Mouse (Mus musculus) T-helper 17 cell (primary cell): Measurements from ENCODE around the gene Pld6.

ENCODE experiments used
- in situ Hi-C, 2 experiments: fragments of 300-600 bp; cut with MboI, MseI; formaldehyde crosslinking; loops; 1 replicate in 1 of 2; 2 replicates in 1 of 2; pipeline ENCODE4 v1.15.1; 2025; ENCODE audit warnings: high pct_unique_total_duplicates in 2 of 2

The Pld6 gene

DNA sequence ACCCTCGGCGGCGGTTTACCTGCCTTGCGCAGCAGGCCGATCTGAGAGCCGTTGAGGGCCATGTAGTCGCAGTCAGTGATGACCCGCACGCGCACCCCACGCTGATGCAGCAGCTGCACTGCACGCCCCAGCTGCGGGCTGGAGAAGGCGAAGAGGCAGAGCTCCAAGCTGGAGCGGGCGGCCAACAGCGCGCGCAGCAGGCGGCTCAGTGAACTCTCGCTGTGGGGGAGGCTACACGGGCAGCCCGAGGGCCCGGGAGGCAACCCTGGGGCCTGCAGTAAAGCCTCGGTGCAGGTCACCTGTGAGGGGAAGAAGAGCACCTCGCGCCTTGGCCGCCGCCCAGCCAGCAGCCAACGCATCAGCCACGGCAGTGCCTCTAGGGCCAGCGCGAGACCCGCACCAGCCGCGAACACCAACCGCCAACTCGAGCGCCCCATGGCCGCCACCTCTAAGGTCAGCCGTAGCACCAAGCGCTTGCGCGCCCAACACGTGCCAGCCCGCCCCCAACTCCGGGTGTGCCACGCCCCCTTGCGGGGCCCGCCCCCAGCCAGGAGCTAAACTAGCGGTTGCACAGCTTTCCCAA, at the start of gene Pld6:
Pld6 (minus strand) TSS at position 447 of the 583 bp plus-strand sequence.
- in situ Hi-C loops: loop anchor here in 1 of 2 experiments (10.0 kb wide), 1 partner anchor 1108 kb away; no protein-coding TSS in a partner anchor

- in situ Hi-C loops: no loop called here
Observed at GRCm38 (mm10) chr11:59821625-59822024, 34.2 kb upstream of the Pld6 start.

DNA sequence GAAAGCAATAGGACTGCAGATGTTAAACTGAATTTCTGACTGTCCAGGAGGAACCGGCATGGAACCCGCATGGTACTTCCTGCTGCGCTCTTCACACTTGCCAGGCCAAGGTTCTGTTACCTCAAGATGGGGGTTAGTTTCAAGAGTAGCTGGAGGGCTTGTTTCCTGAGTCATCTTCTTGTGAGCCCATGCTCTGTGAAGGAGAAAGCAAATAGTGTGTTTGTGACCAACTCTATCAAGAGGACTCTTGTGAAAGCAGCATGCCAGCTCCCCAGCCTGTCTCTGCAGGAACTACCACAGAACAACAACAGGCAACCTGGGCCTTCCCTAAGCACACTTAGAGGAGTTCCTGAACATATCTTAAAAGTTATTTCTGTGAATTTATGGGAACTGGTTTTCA, 30.5 kb upstream of the Pld6 start:
- in situ Hi-C loops: no loop called here

DNA sequence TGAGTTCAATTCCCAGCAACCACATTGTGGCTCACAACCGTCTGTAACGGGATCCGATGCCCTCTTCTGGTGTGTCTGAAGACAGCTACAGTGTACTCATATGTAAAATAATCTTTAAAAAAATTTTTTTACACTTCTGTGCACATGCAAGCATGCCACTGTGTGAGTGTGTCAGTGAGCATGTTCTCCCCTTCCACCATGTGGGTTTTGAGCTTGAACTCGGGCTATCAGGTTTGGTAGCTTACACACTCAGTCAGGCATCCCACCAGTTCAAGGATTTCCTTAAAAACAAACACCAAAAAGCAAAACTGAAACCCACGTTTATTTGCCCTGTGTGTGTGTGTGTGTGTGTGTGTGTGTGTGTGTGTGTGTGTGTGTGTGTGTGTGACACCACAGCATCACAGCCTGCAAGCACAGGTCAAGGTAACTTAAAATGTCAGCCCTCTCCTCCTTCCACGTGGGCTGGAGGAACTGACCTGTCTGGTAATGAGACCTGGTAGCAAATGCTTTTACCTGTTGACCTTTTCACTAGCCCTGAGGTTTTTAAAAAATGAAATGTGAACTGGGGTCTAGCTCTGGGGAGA, 28.1 kb upstream of the Pld6 start:
- in situ Hi-C loops: no loop called here

DNA sequence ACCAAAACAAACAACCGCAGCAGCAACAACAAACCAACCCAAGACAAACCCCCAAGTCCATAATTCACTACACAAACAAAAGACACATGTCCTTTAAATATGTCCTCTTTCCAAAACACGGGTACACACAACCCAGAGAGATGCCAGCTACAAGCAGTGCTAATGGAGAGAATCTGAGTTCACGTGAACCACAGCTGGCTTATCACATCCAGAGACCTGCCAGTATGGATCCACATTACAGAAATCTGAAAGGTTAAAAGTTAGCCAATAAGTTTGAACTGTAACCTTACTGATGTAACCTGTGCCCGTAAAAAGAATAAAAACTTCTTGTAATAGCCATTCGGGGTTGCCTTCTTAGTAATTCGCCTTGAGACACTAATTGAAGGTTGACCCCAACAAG, 27.5 kb upstream of the Pld6 start:
- in situ Hi-C loops: no loop called here

- in situ Hi-C loops: no loop called here
Observed at GRCm38 (mm10) chr11:59814311-59814710, 26.9 kb upstream of the Pld6 start.

- in situ Hi-C loops: no loop called here
Observed at GRCm38 (mm10) chr11:59813276-59813675, 25.8 kb upstream of the Pld6 start.

- in situ Hi-C loops: no loop called here
Observed at GRCm38 (mm10) chr11:59811211-59811610, 23.8 kb upstream of the Pld6 start.

GRCm38 (mm10) chr11:59810480-59811158, 23.2 kb upstream of the Pld6 start:
- in situ Hi-C loops: no loop called here

DNA sequence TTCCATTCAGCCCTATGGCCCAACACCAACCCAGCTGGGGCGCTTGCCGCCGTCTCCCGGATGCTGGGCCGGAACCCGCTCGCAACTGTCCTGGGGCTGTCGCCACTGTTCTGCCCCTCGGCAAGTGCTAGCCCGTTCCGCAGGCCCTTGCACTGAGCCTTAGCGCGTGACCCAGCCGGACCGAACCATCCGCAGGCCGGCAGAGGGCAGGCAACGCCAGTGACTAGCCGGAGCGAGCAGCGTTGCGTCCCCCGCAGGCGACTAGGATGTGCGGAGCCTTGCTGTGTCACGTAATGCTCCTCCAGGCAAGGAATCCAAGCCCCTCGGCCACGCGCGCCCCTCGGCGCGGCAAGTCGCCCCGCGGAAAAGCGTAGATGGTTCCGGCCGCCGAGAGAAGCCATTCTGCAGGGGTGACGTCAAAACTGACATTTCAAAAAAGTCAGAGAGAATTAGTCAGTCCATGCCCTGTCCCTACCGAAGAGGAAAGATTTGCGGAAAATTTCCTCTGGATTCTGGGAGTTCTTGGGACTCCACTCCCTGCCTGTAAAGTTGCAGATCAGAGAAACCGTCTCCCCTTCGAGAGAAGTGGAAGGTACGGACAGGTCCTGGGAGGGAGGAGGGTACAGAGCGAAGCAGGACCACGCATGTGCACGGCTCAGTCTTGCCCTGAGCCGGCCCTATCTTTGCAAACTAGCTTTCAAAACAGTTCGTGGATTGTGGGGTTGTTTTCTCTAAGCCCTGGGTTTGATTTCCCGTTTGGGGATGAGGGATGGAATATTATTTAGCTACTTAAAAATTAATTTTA, 22.4 kb upstream of the Pld6 start, which contains the start of gene Flcn:
Flcn (minus strand) TSS at position 347 of the 805 bp plus-strand sequence.
- in situ Hi-C loops: no loop called here

DNA sequence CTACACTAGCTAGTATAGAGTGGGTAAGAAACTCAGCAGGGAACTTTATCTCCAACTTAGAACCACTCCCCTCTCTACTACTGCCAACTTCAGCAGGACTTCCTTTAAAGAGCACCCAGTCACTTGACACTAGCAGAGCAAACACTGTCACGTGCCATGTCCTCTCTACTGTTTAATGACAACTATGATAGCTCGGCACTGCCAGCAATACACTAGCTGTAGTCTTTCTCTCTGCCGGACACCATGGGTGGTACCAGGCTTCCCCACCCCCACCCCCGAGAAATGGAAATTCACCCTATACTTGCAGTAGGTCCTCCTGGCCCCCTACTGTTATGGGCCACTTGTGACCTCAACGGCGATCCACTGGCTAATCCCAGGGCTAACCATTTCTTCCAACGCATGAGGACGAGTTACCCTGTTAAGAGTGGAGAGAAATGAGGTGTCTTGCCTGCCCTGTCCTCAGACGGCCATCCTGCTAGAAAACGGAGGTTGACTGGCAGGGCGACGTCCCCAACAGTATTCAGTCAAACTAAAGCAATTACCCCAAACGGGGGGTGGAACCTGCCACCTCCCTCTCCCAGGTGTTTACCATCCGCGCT, 21.7 kb upstream of the Pld6 start:
- in situ Hi-C loops: no loop called here

DNA sequence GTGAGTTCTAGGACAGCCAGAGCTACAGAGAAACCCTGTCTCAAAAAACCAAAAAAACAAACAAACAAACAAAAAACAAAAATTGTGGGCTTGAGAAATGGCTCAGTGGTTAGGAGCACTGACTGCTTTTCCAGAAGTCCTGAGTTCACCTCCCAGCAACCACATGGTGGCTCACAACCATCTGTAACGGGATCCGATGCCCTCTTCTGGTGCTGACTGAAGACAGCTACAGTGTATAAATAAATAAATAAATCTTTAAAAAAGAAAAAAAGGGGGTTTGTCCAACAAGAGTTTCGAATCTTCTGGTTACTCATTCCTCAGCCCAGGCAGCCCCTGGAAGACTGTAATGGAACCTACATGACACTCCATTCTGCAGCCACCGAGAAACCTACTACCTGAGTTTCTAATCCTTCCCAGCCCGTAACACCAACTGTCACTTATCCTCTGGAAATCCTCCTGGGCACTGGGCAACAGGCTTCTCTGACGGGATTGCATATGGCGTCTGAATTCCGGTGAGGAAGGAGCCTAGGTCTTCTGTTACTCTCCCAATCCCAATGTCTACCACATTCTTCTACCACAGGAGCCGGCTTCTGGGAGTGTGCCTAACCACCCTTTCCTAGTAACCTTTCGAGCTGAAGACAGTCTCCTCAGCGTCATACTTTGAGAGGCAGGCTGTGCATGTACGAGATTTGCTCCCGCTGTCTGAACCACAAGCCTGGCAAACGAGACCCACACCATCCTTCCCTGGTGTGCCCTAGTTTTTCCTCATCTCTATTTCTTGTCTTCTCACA, 20.9 kb upstream of the Pld6 start:
- in situ Hi-C loops: no loop called here

DNA sequence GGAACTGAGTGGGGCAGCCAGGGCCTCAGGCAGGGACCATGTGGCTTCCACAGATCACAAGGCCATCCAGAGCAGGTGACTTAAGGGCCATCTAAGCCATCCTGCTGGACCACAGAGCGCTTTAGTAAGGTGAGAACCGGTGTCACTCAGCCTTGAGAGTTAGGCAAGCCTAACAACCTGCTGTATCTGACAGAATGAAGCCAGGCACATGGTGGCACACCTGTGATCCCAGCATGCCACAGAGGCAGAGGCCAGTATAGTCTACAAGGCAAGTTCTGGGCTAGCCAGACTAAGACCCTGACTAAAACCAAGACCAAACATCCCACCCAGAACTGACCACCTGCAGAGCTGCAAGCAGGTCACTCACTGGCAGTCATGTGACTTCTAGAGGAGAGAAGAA, 18.2 kb upstream of the Pld6 start:
- in situ Hi-C loops: no loop called here

GRCm38 (mm10) chr11:59805256-59805655, 17.8 kb upstream of the Pld6 start:
- in situ Hi-C loops: no loop called here

GRCm38 (mm10) chr11:59804409-59805110, 17.1 kb upstream of the Pld6 start:
- in situ Hi-C loops: no loop called here

- in situ Hi-C loops: no loop called here
Observed at GRCm38 (mm10) chr11:59803516-59803915, 16.1 kb upstream of the Pld6 start.

- in situ Hi-C loops: no loop called here
Observed at GRCm38 (mm10) chr11:59801881-59802280, 14.4 kb upstream of the Pld6 start.

- in situ Hi-C loops: no loop called here
Observed at GRCm38 (mm10) chr11:59800412-59800811, 13.0 kb upstream of the Pld6 start.

DNA sequence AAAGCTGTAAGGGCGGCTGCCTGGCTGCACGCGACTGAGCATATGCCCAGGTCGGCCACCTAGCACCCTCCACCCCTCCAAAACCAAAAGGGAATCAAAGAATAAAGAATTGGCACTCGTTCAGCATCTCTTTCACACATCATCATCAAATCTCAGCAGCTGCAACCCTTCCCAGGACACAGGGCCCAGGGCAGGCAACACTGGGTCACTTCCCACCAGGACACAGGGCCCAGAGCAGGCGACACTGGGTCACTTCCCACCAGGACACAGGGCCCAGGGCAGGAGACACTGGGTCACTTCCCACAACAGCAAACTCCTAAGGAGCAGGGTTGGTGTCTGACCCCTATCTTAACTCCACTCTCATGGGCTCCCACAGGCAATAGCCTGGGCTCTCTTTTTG, 5.9 kb upstream of the Pld6 start:
- in situ Hi-C loops: no loop called here

- in situ Hi-C loops: loop anchor here in 1 of 2 experiments (10.0 kb wide), 1 partner anchor 1105 kb away; no protein-coding TSS in a partner anchor
Observed at GRCm38 (mm10) chr11:59789311-59789710, 1.9 kb upstream of the Pld6 start.
